Mouse (Mus musculus): ENCODE measurements around the gene Ly6g6e.
A peak's percentile ranks its signal among the peaks of the same experiment; 100 is the strongest.

Ly6g6e gene

DNA sequence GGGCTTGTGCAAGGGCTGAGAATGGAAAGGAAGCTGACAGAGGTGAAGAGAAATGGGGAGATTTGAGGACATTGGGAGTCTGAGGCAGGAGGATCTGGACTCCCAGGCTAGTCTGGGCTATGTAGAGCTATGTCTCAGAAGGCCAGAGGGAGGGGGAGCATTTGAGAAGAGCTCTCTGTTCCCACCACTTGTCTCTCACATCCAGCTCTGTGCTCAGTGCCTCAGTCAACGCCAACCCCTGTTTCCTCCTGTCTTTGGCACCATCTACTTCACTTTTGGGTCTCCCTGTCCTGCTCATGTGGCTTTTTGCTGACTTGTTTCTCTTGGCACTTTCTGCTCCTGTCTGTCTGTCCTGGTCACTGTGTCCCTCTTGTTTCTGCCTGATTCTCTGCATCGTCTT, 583 bp downstream of the Ly6g6e start:
- DNase-seq = no peak

- DNase-seq = no peak
Observed at GRCm38 (mm10) chr17:35077786-35078233, 1.1 kb downstream of the Ly6g6e start, which contains the start of gene Ly6g6d. Ly6g6d (minus strand) TSS chr17:35078065.

DNA sequence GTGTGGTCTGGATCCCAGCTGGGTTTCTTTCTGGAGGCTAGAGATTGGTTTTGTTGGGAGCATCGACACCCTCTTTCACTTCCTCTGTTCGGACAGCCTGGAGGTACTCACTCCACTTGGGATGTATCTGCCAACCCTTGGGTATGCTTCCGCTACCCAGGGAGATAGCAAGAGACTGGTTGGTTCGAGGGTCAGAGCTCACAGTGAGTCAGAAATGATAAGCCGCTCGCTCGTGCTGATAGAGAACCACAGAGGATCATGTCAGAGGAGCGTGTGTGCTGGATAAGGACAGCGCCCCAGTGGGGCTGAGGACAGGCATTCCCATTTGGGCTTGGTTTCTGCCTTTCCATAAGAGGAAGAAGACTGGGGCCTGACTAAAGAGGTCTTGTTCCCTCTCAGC, 3.1 kb downstream of the Ly6g6e start:
- no peak for DNase-seq

GRCm38 (mm10) chr17:35080248-35080647, 3.5 kb downstream of the Ly6g6e start:
- no peak for DNase-seq

DNA sequence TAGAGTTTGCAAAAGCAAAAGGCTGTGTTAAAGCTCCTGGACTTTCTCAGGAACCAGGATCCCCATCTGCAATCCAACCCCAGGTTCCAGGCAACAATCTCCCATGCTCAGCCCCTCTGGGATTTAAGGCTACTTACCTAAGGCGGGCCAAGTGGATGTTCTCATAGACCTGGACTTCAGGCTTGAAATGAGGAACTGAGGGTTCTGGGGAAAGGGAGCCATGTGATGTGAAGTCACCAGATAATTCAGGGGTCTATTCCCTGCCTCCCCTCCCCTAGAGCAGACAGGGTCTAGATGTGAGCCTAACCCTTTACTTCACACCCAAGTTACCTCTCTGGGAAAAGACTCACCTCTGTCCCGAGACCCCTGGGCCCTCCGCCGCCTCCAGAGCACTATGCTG, 4.0 kb downstream of the Ly6g6e start:
- no peak for DNase-seq

DNA sequence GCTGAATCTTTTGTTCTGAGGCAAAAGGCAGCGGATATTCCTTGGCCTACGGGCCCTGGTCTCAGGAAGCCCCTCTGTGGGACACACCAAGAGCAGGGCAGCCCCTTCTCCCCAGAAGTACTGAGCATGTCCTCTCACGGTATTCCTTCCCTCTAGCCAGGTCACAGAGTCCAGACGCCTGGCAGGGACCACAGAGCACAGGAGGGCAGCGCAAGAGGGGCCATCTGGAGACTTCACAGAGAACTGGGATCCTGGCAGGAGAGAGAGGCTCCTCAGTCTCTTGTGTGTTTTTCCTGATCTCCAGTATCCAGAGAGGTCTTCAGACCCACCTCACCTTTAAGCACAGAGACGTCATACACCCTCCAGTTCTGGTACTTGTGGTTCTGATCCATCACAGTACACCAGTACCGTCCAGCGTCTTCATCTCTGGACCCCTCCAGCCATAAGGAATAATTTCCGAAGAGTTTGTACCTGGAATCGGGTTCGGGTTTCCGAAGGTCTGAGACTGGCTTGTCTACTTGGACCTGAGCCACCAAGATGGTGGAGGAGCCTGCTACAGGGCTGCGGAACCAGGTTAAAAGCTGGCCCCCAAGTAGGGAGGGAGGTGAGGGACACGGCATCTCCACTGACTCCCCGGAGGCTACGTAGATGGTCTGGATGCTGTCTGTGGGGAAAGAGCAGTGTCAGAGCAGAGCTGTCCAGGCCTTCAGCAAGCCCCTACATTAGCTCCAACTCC, 6.3 kb downstream of the Ly6g6e start:
- DNase-seq = no peak

DNA sequence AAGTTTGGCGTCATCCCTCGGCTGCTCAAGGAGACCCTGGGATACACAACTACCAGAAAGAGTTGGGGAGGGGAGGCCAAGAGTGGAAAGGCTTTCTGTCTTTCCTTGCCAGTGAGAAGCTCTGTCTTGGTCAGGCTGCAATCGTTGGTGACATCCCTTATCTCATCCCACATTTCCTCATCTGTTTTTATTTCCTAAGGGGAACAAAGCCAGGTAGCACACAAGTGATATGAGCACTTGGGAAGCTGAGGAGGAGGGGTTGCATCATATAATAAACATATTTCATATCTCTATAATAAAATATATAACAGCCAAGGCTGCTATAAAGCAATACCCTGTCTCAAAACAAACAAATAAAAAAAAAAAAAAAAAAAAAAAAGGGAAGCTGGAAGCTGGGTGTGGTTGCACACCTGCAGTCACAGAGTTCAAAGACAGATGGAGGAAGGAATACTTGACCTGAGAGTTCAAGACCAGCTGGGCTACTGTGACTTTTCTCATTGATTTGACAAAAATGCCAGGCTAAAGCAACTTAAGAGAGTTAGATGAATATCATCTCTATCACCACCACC, 7.3 kb downstream of the Ly6g6e start:
- DNase-seq = no peak

DNA sequence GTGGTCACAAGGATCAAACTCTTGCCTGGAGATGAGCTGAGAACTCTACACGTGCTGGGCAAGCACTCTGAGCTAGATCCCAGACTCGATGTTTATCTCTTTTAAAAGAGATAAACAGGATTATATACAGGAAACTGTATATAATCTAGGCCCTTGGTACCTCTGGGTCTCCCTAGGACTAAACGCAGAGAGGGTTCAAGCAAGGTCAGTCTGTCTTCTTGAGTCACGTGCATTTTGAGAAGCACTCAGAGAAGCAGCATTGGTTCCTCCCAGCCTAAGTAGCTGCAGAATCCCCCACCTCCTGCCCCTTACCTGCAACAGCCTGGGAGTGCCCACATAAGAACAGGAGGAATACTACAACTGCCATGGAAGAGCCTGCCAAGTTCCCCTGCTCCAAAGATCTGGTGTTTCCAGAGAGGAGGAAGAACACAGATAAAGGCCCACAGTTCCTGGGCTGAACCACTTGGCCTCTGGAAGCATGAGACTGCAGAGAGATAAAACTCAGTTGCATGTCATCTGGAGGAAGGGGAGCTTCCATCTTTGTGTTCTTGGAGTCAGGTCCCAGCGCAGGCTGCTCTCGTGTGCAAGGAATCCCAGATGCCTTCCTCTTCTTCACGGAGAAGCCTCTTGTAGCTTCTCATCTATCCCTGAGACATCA, 8.6 kb downstream of the Ly6g6e start, which contains the start of gene Ly6g6f:
Ly6g6f (minus strand) TSS at position 403 of the 658 bp plus-strand sequence.
- no peak for DNase-seq

DNA sequence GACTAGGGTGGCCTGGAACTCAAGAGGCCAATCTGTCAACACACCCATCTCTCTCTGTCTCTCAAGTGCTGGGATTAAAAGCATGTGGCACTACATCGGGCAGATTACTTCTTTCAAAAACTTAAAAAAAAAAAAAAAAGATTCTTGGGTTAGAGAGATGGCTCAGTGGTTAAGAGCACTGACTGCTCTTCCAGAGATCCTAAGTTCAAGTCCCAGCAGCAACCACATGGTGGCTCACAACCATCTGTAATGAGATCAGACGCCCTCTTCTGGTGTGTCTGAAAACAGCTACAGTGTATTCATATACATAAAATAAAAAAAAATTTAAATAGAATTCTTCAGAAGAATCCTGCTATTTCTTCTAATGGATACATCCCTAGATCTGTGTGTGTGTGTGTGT, 11.4 kb downstream of the Ly6g6e start:
- DNase-seq = no peak

- DNase-seq = peak; percentile 91
Observed at GRCm38 (mm10) chr17:35088825-35089644, 12.3 kb downstream of the Ly6g6e start, which contains the start of gene Abhd16a. Abhd16a (plus strand) TSS chr17:35089263.

DNA sequence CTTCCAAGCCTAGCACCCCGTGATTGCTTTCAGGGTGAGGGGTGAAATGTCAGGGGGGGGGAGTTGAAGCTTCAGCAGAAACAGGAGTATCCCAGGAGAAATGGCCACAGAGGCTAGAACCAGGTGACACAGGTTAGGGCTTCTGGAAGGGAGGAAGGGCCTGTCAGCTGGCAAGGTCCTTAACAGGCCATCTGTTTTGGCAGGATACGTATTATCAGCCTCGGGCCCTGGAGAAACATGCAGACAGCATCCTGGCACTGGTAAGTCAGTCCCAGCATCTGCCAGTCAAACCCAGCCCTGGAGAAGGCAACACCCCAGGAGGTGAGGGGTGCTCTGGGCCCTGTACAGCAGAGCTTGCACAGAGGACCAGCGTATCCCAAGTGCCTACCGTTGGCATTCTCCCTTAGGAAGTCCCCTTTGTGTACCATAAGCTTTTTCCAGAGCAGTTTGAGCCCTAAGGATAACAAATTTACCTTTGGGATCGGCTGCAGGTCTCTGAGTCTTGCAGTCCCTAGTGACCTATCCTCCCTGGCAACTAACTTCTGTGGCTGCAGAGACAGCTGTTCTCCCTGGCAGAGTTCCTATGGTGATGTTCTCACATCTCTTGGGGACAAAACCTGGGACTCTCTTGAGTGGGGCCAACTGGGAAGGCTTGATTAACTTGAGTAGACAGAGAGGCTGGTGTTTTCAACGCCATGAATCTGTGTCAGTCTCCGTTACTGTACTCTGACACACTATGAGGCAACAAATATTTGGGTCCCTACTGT, 13.6 kb downstream of the Ly6g6e start:
- no peak for DNase-seq

DNA sequence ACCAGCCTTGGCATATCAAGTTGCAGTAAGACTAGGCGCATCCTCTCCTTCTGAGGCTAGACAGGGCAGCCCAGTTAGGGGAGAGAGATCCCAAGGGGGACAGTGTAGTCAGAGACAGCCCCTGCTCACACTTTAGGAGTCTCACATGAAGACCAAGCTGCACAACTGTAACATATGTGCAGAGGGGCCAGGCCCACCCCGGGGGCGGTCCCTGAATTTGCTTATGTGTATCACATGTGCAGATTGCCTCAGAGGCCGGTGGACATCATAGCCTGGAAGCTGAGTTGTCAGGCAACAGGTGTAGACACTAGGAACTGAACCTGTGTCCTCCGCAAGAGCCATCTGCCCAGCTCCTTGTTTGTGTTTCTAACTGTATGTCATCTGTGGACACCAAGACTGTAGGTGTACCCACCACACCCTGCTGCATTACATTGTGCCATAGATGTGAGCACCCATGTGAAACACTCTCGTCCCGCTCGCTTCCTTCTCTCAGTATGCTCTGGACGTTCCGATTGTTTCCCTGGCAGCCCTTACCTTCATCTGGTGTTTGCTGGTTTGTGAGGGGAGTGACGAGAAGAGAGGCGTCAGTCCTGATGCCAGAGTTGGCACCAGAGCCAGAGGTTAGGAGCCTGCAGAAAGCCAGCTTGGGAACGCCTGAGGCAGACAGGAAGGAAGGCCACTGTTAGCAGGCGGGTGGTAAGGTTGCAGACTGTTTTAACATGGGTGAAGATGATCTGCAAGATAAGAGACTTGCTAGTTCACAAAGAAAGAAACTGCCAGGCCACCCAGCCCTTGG, 15.9 kb downstream of the Ly6g6e start:
- no peak for DNase-seq

DNA sequence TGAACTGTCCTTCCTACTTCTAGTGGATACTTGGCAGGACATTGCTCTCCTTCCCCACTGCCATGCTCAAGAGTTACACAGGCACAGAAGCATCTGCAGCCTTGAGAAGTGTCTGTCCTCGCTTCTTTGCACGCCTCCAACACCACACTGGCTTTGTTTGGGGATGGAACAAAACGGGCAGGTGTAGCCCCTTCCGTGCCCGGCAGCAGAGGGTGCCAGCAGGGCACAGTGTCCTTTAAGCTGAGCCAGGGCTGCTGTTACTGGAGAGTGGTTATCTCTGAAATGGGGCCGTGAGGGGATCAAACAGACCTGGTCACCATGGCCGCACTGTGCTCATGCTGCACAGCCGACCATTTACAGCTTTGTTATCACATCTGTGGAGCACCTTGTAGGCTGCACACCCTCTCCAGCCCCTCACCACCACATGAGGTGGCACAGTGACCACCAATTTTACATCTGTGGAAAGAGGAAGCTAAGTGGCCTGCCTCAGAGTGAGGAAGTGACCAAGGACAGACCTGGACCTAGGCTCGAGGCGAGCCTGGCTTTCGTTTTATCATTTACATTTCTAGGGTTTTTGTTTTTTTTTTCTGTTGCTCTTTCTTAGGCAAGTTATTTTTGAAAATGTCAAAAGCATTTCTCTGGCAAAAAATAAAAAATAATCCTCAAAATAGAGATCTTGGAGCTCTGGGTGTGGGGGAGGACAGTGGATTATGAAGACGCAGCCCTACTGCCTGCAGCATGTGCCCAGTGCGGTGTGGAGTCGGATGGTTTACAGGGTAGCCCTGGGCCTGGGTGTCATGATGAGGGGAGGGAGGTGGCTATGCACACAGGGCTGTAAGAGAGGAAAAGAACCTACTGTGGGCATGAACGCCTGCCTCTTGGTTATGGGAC, 18.0 kb downstream of the Ly6g6e start:
- DNase-seq = no peak

- DNase-seq = no peak
Observed at GRCm38 (mm10) chr17:35096597-35096996, 19.9 kb downstream of the Ly6g6e start.

GRCm38 (mm10) chr17:35097164-35097655, 20.5 kb downstream of the Ly6g6e start:
- DNase-seq = no peak

DNA sequence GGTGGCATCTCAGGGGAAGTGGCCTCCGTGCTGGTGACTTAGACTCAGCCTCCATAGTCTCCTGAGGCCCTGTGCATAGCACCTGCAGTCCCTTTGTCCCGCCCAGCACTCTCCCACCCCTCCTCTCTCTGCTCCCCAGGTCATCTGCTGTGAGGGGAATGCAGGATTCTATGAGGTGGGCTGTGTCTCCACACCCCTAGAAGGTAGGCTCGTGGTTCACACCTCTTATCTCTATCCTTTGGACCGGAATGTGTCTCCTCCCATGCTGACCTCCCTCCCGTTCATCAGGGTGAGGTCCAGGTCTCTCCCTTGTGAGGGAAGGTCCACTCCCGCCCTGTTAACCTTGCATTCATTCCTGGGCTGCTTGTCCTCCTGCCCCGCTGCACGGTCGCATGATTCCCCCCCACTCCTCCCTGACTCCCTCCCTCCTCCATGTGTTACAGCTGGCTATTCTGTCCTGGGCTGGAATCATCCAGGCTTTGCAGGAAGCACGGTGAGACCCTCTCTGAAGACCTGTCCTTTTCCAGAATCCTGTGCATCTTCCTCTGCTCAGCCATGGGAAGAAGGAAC, 23.6 kb downstream of the Ly6g6e start:
- no peak for DNase-seq

GRCm38 (mm10) chr17:35101161-35101560, 24.5 kb downstream of the Ly6g6e start:
- no peak for DNase-seq

GRCm38 (mm10) chr17:35102299-35102698, 25.6 kb downstream of the Ly6g6e start:
- no peak for DNase-seq

DNA sequence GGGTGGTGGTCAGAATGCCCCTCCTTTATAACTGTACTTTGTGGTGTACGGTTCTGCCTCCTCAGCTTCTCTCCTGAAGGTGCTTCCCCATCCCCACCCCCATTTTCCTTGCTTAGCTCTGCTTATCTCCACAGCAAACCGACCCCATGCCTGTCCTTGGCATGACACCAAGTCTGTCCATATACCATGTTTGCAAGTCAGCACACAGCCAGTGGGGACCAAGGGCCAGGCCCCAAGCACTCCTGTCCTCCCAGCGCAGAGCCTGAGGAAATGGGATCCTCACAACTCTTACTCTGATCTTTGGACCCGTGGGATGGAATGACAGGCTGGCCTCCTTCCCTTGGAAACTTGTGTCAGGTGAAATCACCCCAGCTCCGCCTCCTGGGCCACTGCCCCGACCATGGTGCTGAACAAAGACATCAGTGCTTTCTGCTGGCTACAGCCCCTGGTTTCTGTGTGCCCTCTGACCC, 26.6 kb downstream of the Ly6g6e start:
- no peak for DNase-seq

DNA sequence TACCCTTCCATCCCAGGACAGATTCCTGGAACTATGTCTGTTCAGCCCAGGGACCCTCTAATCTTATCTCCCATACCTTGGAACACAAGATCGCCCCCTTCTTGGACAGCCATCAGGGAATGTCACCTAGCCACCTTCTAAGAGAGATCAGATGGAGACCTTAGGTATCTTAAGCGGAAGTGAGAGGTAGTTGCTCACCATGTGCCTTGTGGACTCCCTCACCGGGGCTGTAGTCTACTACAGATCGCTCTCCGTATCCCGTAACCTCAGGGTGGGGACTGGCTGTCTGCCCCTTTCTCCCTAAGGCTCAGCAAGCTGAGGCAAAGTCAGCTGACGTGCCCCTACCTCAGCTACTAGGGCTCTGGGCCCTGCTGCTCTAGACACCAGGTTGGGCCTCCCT, 27.4 kb downstream of the Ly6g6e start:
- DNase-seq = no peak

All from right cerebral cortex, postnatal 4 days (tissue).